Comparison of ENCODE assay signal across 8 mouse cellular contexts in the genomic region with DNA sequence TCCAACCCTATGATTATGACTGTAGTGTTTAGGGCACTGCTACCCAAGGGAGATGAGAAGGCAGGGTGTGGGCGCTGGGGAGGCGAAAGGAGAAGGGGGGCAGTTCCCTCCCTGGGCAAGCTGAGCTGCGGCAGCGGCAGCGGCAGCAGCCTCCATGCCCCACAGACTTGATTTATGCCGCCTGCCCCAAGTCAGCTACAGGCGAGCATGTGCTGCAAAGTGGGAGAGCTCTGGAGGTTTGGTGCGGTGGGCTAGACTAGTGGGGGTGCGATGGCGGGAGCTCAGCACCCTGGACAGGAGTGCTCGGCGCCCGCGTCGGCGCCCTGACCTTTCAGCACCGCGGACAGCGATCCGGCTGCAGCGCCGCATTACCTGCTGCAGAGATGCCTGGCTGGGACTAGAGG. TPM values are rescaled to one million over a fixed set of nuclear protein-coding genes. Genes with fewer than 3 reads are reported as not detected.
DNase-seq lines count a peak whose midpoint lies in the region; ATAC-seq lines count a peak whose summit lies in the region.

No protein-coding gene starts in this region.

- H3K9me3 ChIP-seq in forebrain, embryonic 16.5 days (ENCODE audit: control insufficient read depth, low read length) = no peaks in the 10 kb centered on the region
- H3K9me3 ChIP-seq in liver, embryonic 16.5 days (replicated peaks; ENCODE audit: control insufficient read depth, low read length) = no peaks in the 10 kb centered on the region
- no peaks in the 10 kb centered on the region for H3K9me3 ChIP-seq in neural tube, embryonic 15.5 days (replicated peaks)

- WGBS in forebrain, embryonic 16.5 days = 1% methylated on average over 22 of the region's 22 CpGs
- WGBS in liver, embryonic 16.5 days (ENCODE audit: insufficient replicate concordance) = 2% methylated on average over 22 of the region's 22 CpGs
- WGBS in neural tube, embryonic 15.5 days = under 1% methylated on average over 22 of the region's 22 CpGs

- intact Hi-C loops in heart, postnatal 25 days (cut with DNase I) = loop anchor here (10.0 kb wide), 1 partner anchor 171 kb away; the partner anchor contains the start of gene AL731706.2

- ATAC-seq in forebrain, embryonic 16.5 days = peak; percentile 65
- ATAC-seq in liver, embryonic 16.5 days (ENCODE audit: low read depth) = peak; percentile 56; the same call in 1 of the 2 replicates
- peak; percentile 62 for ATAC-seq in neural tube, embryonic 15.5 days (ENCODE audit: low FRiP score)

- peaks cover 13% of the 10 kb centered on the region; the same call in 1 of the 2 replicates for H3K4me1 ChIP-seq in forebrain, embryonic 16.5 days (replicated peaks; ENCODE audit: control insufficient read depth, insufficient read depth, low read length)
- no peaks in the 10 kb centered on the region for H3K4me1 ChIP-seq in liver, embryonic 16.5 days (ENCODE audit: control insufficient read depth, low read depth, low read length)
- peaks cover 29% of the 10 kb centered on the region for H3K4me1 ChIP-seq in neural tube, embryonic 15.5 days

- no peaks in the 10 kb centered on the region for H3K27me3 ChIP-seq in forebrain, embryonic 16.5 days (replicated peaks; ENCODE audit: control insufficient read depth, insufficient read depth, low read length)
- H3K27me3 ChIP-seq in liver, embryonic 16.5 days (ENCODE audit: control insufficient read depth, insufficient read depth, low read depth, low read length) = peaks cover 12% of the 10 kb centered on the region
- no peaks in the 10 kb centered on the region for H3K27me3 ChIP-seq in neural tube, embryonic 15.5 days (replicated peaks)

- peak; percentile 81 for DNase-seq in ES-CJ7 (ENCODE audit: low read depth, low spot score)
- peak; percentile 71 for DNase-seq in cerebellum, adult 11-12 months
- DNase-seq in heart, postnatal 25 days (ENCODE audit: low spot score) = peak; percentile 21
- peak; percentile 93 to 94 for DNase-seq in kidney, postnatal 4 days
- peak; percentile 84 for DNase-seq in thymus, postnatal 4 days

- H3K4me2 ChIP-seq in forebrain, embryonic 16.5 days (ENCODE audit: low read length) = peak overlapping the region; percentile 63
- no peak overlapping the region for H3K4me2 ChIP-seq in liver, embryonic 16.5 days (ENCODE audit: low read depth, low read length)
- peak overlapping the region; percentile 66 for H3K4me2 ChIP-seq in neural tube, embryonic 15.5 days

- H3K9ac ChIP-seq in forebrain, embryonic 16.5 days (replicated peaks; ENCODE audit: low read depth, low read length) = peak overlapping the region; percentile 77
- H3K9ac ChIP-seq in liver, embryonic 16.5 days (ENCODE audit: low read depth, low read length) = no peak overlapping the region
- H3K9ac ChIP-seq in neural tube, embryonic 15.5 days (replicated peaks) = peak overlapping the region; percentile 73

- no peaks in the 10 kb centered on the region for H3K36me3 ChIP-seq in forebrain, embryonic 16.5 days (ENCODE audit: control insufficient read depth, insufficient read depth)
- no peaks in the 10 kb centered on the region for H3K36me3 ChIP-seq in liver, embryonic 16.5 days (ENCODE audit: control insufficient read depth, insufficient read depth)
- no peaks in the 10 kb centered on the region for H3K36me3 ChIP-seq in neural tube, embryonic 15.5 days

- H3K4me3 ChIP-seq in forebrain, embryonic 16.5 days (replicated peaks; ENCODE audit: low read length) = peak overlapping the region; percentile 79
- H3K4me3 ChIP-seq in liver, embryonic 16.5 days (ENCODE audit: low read depth, low read length) = no peak overlapping the region
- H3K4me3 ChIP-seq in neural tube, embryonic 15.5 days (replicated peaks) = peak overlapping the region; percentile 61

- H3K27ac ChIP-seq in forebrain, embryonic 16.5 days (ENCODE audit: low read length) = peak overlapping the region; percentile 95
- no peak overlapping the region for H3K27ac ChIP-seq in liver, embryonic 16.5 days (ENCODE audit: low read length)
- peak overlapping the region; percentile 88 for H3K27ac ChIP-seq in neural tube, embryonic 15.5 days (replicated peaks)

RNA-seq across cellular contexts. Expression of gene Snap25, which starts 0.8 kb away (rescaled TPM):
- 134 and 169 TPM in 2 replicates for polyA plus RNA-seq in forebrain, embryonic 16.5 days (2015; fragmentation: Nextera tagmentation; extraction: Ambion mirVana)
- total RNA-seq in heart, postnatal 25 days (2021) = not detected
- 0.07 TPM in 2 replicates for polyA plus RNA-seq in liver, embryonic 16.5 days (2015; fragmentation: Nextera tagmentation; extraction: Ambion mirVana)
- 321 and 342 TPM in 2 replicates for polyA plus RNA-seq in neural tube, embryonic 15.5 days (2015; fragmentation: Nextera tagmentation; extraction: Ambion mirVana)

Comparison
In these comparisons a context has a peak if more than half of its experiments do, and no peak if none do; other contexts are left out.
1. DNase-seq: peak in every context shown above with its lines; median percentile 94 in kidney, postnatal 4 days; 84 in thymus, postnatal 4 days; 81 in ES-CJ7; 71 in cerebellum, adult 11-12 months; 21 in heart, postnatal 25 days.
2. RNA of gene Snap25, which starts 0.8 kb away (polyA plus RNA-seq): 321 to 342 TPM in neural tube, embryonic 15.5 days and 134 to 169 TPM in forebrain, embryonic 16.5 days; 0.07 TPM in liver, embryonic 16.5 days; every median in the first group is over 100 times any median in the second.
3. Peak in every context shown above with its lines, with median percentiles within 50 percentile points of each other: ATAC-seq.